Mouse (Mus musculus) megakaryocyte, embryonic 14.5 days (primary cell): ENCODE measurements at regions not wholly inside any gene's neighbourhood (a gene's known extent, or its start where the extent isn't known, plus 50 kb on each side); places are given as distances from the start of the nearest gene placed in this dataset.

ENCODE experiments used
- H3K27me3 ChIP-seq: replicated peaks from 2 replicates; pipeline ENCODE3; 2012; ENCODE audit warnings: inconsistent platforms
- H3K36me3 ChIP-seq: replicated peaks from 2 replicates; pipeline ENCODE3; 2012; ENCODE audit warnings: low read length, inconsistent platforms, mixed read lengths
- H3K4me1 ChIP-seq: 2 replicates; pipeline ENCODE4 v1.6.1; 2012; ENCODE audit warnings: inconsistent platforms
- H3K4me3 ChIP-seq: replicated peaks from 2 replicates; pipeline ENCODE3; 2012; ENCODE audit warnings: moderate library complexity, mild to moderate bottlenecking, inconsistent platforms
- H3K9me3 ChIP-seq: 2 replicates; pipeline ENCODE4 v1.6.1; 2012; ENCODE audit warnings: inconsistent platforms
- FLI1 ChIP-seq: IDR thresholded peaks from 2 replicates; pipeline ENCODE4 v1.6.1; 2012; ENCODE audit warnings: low read length, inconsistent platforms, mixed read lengths
- GATA1 ChIP-seq: IDR thresholded peaks from 3 replicates; pipeline ENCODE4 v1.6.1; 2012; ENCODE audit warnings: mixed read lengths, low read length, inconsistent platforms, borderline replicate concordance

- TF ChIP-seq GATA1 (no peak), FLI1 (no peak)
- no peaks in the 10 kb centered on the region for H3K4me1 ChIP-seq
- H3K27me3 ChIP-seq = no peaks in the 10 kb centered on the region
- H3K4me3 ChIP-seq = no peak overlapping the region
- H3K36me3 ChIP-seq = no peaks in the 10 kb centered on the region
- no peaks in the 10 kb centered on the region for H3K9me3 ChIP-seq
Observed at GRCm38 (mm10) chr11:33008611-33009010, 138.6 kb downstream of the Fgf18 start.

GRCm38 (mm10) chr11:33007826-33008530 lies 139.2 kb downstream of the Fgf18 start:
- no peak overlapping the region for H3K4me3 ChIP-seq
- no peaks in the 10 kb centered on the region for H3K4me1 ChIP-seq
- H3K27me3 ChIP-seq = no peaks in the 10 kb centered on the region
- TF ChIP-seq GATA1 (no peak), FLI1 (no peak)
- no peaks in the 10 kb centered on the region for H3K36me3 ChIP-seq
- H3K9me3 ChIP-seq = no peaks in the 10 kb centered on the region

GRCm38 (mm10) chr11:33007366-33007765 lies 139.8 kb downstream of the Fgf18 start:
- Histone ChIP-seq H3K36me3 (no peaks in the 10 kb centered on the region), H3K4me1 (no peaks in the 10 kb centered on the region), H3K4me3 (no peak overlapping the region), H3K27me3 (no peaks in the 10 kb centered on the region), H3K9me3 (no peaks in the 10 kb centered on the region)
- no peak for TF ChIP-seq FLI1
- no peak for TF ChIP-seq GATA1

GRCm38 (mm10) chr11:33005183-33005582 lies 142.0 kb downstream of the Fgf18 start:
- H3K4me1 ChIP-seq = no peaks in the 10 kb centered on the region
- H3K36me3 ChIP-seq = no peaks in the 10 kb centered on the region
- no peak overlapping the region for H3K4me3 ChIP-seq
- H3K27me3 ChIP-seq = no peaks in the 10 kb centered on the region
- no peak for TF ChIP-seq FLI1
- no peak for TF ChIP-seq GATA1
- no peaks in the 10 kb centered on the region for H3K9me3 ChIP-seq

- H3K36me3 ChIP-seq = no peaks in the 10 kb centered on the region
- H3K4me1 ChIP-seq = no peaks in the 10 kb centered on the region
- TF ChIP-seq GATA1 = no peak
- no peak for TF ChIP-seq FLI1
- no peaks in the 10 kb centered on the region for H3K9me3 ChIP-seq
- H3K4me3 ChIP-seq = no peak overlapping the region
- no peaks in the 10 kb centered on the region for H3K27me3 ChIP-seq
Observed at GRCm38 (mm10) chr11:33004603-33005002, 142.6 kb downstream of the Fgf18 start.

GRCm38 (mm10) chr11:32999684-33000255 lies 147.4 kb downstream of the Fgf18 start:
- Histone ChIP-seq H3K4me1 (no peaks in the 10 kb centered on the region), H3K27me3 (no peaks in the 10 kb centered on the region), H3K4me3 (no peak overlapping the region), H3K9me3 (no peaks in the 10 kb centered on the region), H3K36me3 (no peaks in the 10 kb centered on the region)
- no peak for TF ChIP-seq GATA1
- TF ChIP-seq FLI1 = no peak

- Histone ChIP-seq H3K4me3 (no peak overlapping the region), H3K27me3 (no peaks in the 10 kb centered on the region), H3K36me3 (no peaks in the 10 kb centered on the region), H3K4me1 (no peaks in the 10 kb centered on the region), H3K9me3 (no peaks in the 10 kb centered on the region)
- TF ChIP-seq FLI1 (no peak), GATA1 (no peak)
Observed at GRCm38 (mm10) chr11:32998687-32999605, 148.3 kb downstream of the Fgf18 start.

GRCm38 (mm10) chr11:32994391-32994790 lies 152.8 kb downstream of the Fgf18 start:
- TF ChIP-seq GATA1 (no peak), FLI1 (no peak)
- H3K36me3 ChIP-seq = no peaks in the 10 kb centered on the region
- no peaks in the 10 kb centered on the region for H3K27me3 ChIP-seq
- peaks cover 6% of the 10 kb centered on the region for H3K9me3 ChIP-seq
- no peak overlapping the region for H3K4me3 ChIP-seq
- no peaks in the 10 kb centered on the region for H3K4me1 ChIP-seq

GRCm38 (mm10) chr11:32993439-32993838 lies 153.8 kb downstream of the Fgf18 start:
- Histone ChIP-seq H3K9me3 (peaks cover 6% of the 10 kb centered on the region), H3K4me1 (no peaks in the 10 kb centered on the region), H3K36me3 (no peaks in the 10 kb centered on the region), H3K27me3 (no peaks in the 10 kb centered on the region), H3K4me3 (no peak overlapping the region)
- TF ChIP-seq GATA1 = no peak
- TF ChIP-seq FLI1 = no peak

- Histone ChIP-seq H3K27me3 (no peaks in the 10 kb centered on the region), H3K36me3 (no peaks in the 10 kb centered on the region), H3K4me1 (no peaks in the 10 kb centered on the region), H3K4me3 (no peak overlapping the region), H3K9me3 (peaks cover 6% of the 10 kb centered on the region)
- TF ChIP-seq GATA1 (no peak), FLI1 (no peak)
Observed at GRCm38 (mm10) chr11:32991036-32991616, 156.1 kb downstream of the Fgf18 start.
